Mouse (Mus musculus) MEL (cell line): ENCODE data around the gene Syt2.

Source experiments
- CTCF ChIP-seq, 3 experiments: IDR thresholded peaks in 2 of 3; conservative IDR thresholded peaks in 1 of 3; 2 replicates each; pipeline ENCODE4 v1.5.1; 2011 to 2012; ENCODE audit warnings: low read length in 3 of 3, low read depth in 2 of 3, mild to moderate bottlenecking in 2 of 3, improper control_type of control experiment in 1 of 3, inconsistent platforms in 1 of 3, mixed read lengths in 1 of 3, moderate library complexity in 1 of 3; ENCODE audit not compliant: control insufficient read depth in 1 of 3, insufficient read depth in 1 of 3, poor library complexity in 1 of 3, severe bottlenecking in 1 of 3
- EP300 ChIP-seq, 2 experiments: IDR thresholded peaks; 2 replicates each; pipeline ENCODE4 v1.6.1; 2011; ENCODE audit warnings: improper control_type of control experiment in 2 of 2, low read length in 2 of 2, low read depth in 1 of 2, mild to moderate bottlenecking in 1 of 2
- MAFK ChIP-seq: IDR thresholded peaks from 2 replicates; pipeline ENCODE4 v1.6.1; 2011; ENCODE audit warnings: low read depth, mild to moderate bottlenecking, low read length, improper control_type of control experiment, borderline replicate concordance
- POLR2A ChIP-seq, 2 experiments: IDR thresholded peaks; 2 replicates each; pipeline ENCODE4 v1.6.1; 2011 to 2012; ENCODE audit warnings: low read length in 2 of 2, mild to moderate bottlenecking in 2 of 2, control low read depth in 1 of 2, improper control_type of control experiment in 1 of 2, low read depth in 1 of 2, moderate library complexity in 1 of 2; ENCODE audit not compliant: control insufficient read depth in 1 of 2, insufficient read depth in 1 of 2, poor library complexity in 1 of 2
- TBP ChIP-seq: IDR thresholded peaks from 2 replicates; pipeline ENCODE4 v1.8.0; 2011; ENCODE audit warnings: low read depth, low read length, improper control_type of control experiment
- UBTF ChIP-seq: IDR thresholded peaks from 2 replicates; pipeline ENCODE4 v1.6.1; 2012; ENCODE audit warnings: low read depth, mild to moderate bottlenecking, inconsistent platforms, low read length, improper control_type of control experiment, moderate library complexity, borderline replicate concordance; ENCODE audit not compliant: insufficient read depth

- no peak for TF ChIP-seq CTCF (IDR thresholded peaks at IDR 0.05 in 2 of 3, conservative IDR thresholded peaks at IDR 0.05 in 1 of 3; ENCODE audit: control insufficient read depth in 1 of 3, insufficient read depth in 1 of 3, low read depth in 2 of 3, low read length in 3 of 3, poor library complexity in 1 of 3, severe bottlenecking in 1 of 3)
- no peak for TF ChIP-seq EP300 (IDR thresholded peaks at IDR 0.05; ENCODE audit: low read depth in 1 of 2, low read length in 2 of 2)
- no peak for TF ChIP-seq MAFK
- TF ChIP-seq POLR2A (IDR thresholded peaks at IDR 0.05; ENCODE audit: control insufficient read depth in 1 of 2, insufficient read depth in 1 of 2, low read depth in 1 of 2, low read length in 2 of 2, poor library complexity in 1 of 2) = no peak
- no peak for TF ChIP-seq TBP
- no peak for TF ChIP-seq UBTF
Measured at GRCm38 (mm10) chr1:134707516-134707915, 61.0 kb downstream of the Syt2 start.
